Mouse (Mus musculus): ENCODE measurements around the gene Armc2. TPM values are rescaled to one million over a fixed set of nuclear protein-coding genes. Genes with fewer than 3 reads are reported as not detected.

The Armc2 gene
- total and polyA plus RNA-seq, 3 experiments = 0.08 to 0.13 TPM; not detected in 1

DNA sequence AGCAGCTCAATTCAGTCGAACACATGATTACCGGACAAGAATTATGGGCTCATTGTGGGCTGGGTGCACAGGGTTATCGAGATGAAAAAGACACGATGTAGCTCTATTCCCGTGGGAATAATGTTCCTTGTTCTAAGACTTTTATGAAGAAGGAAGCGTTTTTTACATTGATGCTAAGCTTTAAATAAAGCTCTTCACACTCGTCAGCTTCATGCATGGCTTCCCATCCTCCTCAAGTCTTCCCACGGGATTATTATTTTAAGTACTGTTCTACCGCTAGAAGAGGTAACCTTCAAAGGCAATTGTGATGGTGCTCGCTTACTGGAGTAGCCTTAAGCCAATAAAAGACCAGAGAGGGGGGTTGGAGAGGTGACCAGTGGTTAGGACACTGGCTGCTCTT is 26.3 kb upstream of the Armc2 start:
- Histone ChIP-seq H3K27ac (ENCODE audit: control insufficient read depth, low read depth, low read length) (no peak overlapping the region), H3K4me1 (ENCODE audit: control insufficient read depth in 1 of 2, insufficient read depth in 2 of 2, low read length in 2 of 2) (peaks cover 0 to 3% of the 10 kb centered on the region in 2 experiments; a peak in 1 of 4 replicates), H3K79me2 (ENCODE audit: control insufficient read depth, insufficient read depth, low read length, poor library complexity) (no peaks in the 10 kb centered on the region), H3K27me3 (ENCODE audit: control insufficient read depth in 1 of 2, insufficient read depth in 2 of 2, low read length in 2 of 2) (no peaks in the 10 kb centered on the region), H3K4me3 (ENCODE audit: control insufficient read depth in 1 of 2, insufficient read depth in 1 of 2, low read depth in 2 of 2, low read length in 2 of 2) (no peak overlapping the region), H3K36me3 (ENCODE audit: control insufficient read depth in 1 of 2, insufficient read depth in 2 of 2, low read length in 2 of 2) (no peaks in the 10 kb centered on the region), H3K9me3 (replicated peaks; ENCODE audit: insufficient read depth, low read length) (no peaks in the 10 kb centered on the region), H3K9ac (ENCODE audit: control insufficient read depth, low read depth, low read length, poor library complexity, severe bottlenecking) (no peak overlapping the region)
- TF ChIP-seq JUND (IDR thresholded peaks at IDR 0.05; ENCODE audit: low read depth, low read length) (no peak), TBP (IDR thresholded peaks at IDR 0.05; ENCODE audit: low read depth, low read length) (no peak), CHD1 (IDR thresholded peaks at IDR 0.05; ENCODE audit: low read depth, low read length) (no peak), MAZ (IDR thresholded peaks at IDR 0.05; ENCODE audit: low read depth, low read length) (no peak)
- DNase-seq (ENCODE audit: low read depth, low spot score) = no peak

- Histone ChIP-seq H3K9me3 (replicated peaks; ENCODE audit: insufficient read depth, low read length) (no peaks in the 10 kb centered on the region), H3K79me2 (ENCODE audit: control insufficient read depth, insufficient read depth, low read length, poor library complexity) (no peaks in the 10 kb centered on the region), H3K4me1 (ENCODE audit: control insufficient read depth in 1 of 2, insufficient read depth in 2 of 2, low read length in 2 of 2) (no peaks in the 10 kb centered on the region; a peak in 1 of 4 replicates), H3K27ac (ENCODE audit: control insufficient read depth, low read depth, low read length) (no peak overlapping the region), H3K4me3 (ENCODE audit: control insufficient read depth in 1 of 2, insufficient read depth in 1 of 2, low read depth in 2 of 2, low read length in 2 of 2) (no peak overlapping the region), H3K27me3 (ENCODE audit: control insufficient read depth in 1 of 2, insufficient read depth in 2 of 2, low read length in 2 of 2) (no peaks in the 10 kb centered on the region), H3K36me3 (ENCODE audit: control insufficient read depth in 1 of 2, insufficient read depth in 2 of 2, low read length in 2 of 2) (no peaks in the 10 kb centered on the region), H3K9ac (ENCODE audit: control insufficient read depth, low read depth, low read length, poor library complexity, severe bottlenecking) (no peak overlapping the region)
- DNase-seq (ENCODE audit: low read depth, low spot score) = no peak
- no peak for TF ChIP-seq HCFC1 (IDR thresholded peaks at IDR 0.05; ENCODE audit: low read depth, low read length)
- no peak for TF ChIP-seq MAFK (IDR thresholded peaks at IDR 0.05; ENCODE audit: borderline replicate concordance, low read depth, low read length)
- no peak for TF ChIP-seq POLR2AphosphoS5 (IDR thresholded peaks at IDR 0.05; ENCODE audit: borderline replicate concordance, low read depth, low read length)
- TF ChIP-seq USF2 (IDR thresholded peaks at IDR 0.05; ENCODE audit: borderline replicate concordance in 1 of 2, insufficient read depth in 1 of 2, low read depth in 1 of 2, low read length in 2 of 2) = no peak
- no peak for TF ChIP-seq SIN3A (IDR thresholded peaks at IDR 0.05; ENCODE audit: low read length)
- TF ChIP-seq NELFE (IDR thresholded peaks at IDR 0.05; ENCODE audit: low read depth, low read length) = no peak
These were observed 25.1 kb upstream of the Armc2 start for GRCm38 (mm10) chr10:42043307-42043706.

DNA sequence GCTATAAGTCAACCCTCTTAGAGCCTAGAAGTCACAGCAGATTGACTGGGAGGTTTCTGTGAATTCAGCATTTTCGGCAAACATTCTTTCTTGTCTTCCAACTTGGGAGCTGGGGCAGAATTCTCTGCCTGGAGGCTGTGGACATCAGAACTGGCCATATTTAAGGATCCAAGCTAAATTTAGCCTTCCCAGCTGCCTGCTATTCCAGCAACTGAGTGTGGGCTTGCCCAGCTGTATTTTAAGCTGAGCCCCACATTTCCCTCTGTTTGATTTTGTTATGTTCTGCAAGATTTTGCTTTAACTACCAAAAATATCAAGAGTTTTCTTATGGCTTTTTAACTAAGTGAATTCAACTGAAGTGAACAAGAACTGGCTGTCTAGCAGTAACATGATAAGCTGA is 24.6 kb upstream of the Armc2 start:
- no peaks in the 10 kb centered on the region for H3K79me2 ChIP-seq (ENCODE audit: control insufficient read depth, insufficient read depth, low read length, poor library complexity)
- no peak for TF ChIP-seq ELF1 (IDR thresholded peaks at IDR 0.05; ENCODE audit: low read depth, low read length)
- H3K36me3 ChIP-seq (ENCODE audit: control insufficient read depth in 1 of 2, insufficient read depth in 2 of 2, low read length in 2 of 2) = no peaks in the 10 kb centered on the region
- no peak overlapping the region for H3K27ac ChIP-seq (ENCODE audit: control insufficient read depth, low read depth, low read length)
- H3K9me3 ChIP-seq (replicated peaks; ENCODE audit: insufficient read depth, low read length) = no peaks in the 10 kb centered on the region
- no peak overlapping the region for H3K4me3 ChIP-seq (ENCODE audit: control insufficient read depth in 1 of 2, insufficient read depth in 1 of 2, low read depth in 2 of 2, low read length in 2 of 2)
- DNase-seq (ENCODE audit: low read depth, low spot score) = no peak
- no peak overlapping the region for H3K9ac ChIP-seq (ENCODE audit: control insufficient read depth, low read depth, low read length, poor library complexity, severe bottlenecking)
- H3K27me3 ChIP-seq (ENCODE audit: control insufficient read depth in 1 of 2, insufficient read depth in 2 of 2, low read length in 2 of 2) = no peaks in the 10 kb centered on the region
- no peaks in the 10 kb centered on the region; a peak in 1 of 4 replicates for H3K4me1 ChIP-seq (ENCODE audit: control insufficient read depth in 1 of 2, insufficient read depth in 2 of 2, low read length in 2 of 2)

Measured in MEL (cell line).